Mouse (Mus musculus) ES-Bruce4 (cell line): ENCODE results near the gene Kmt2d.

Source experiments
- CTCF ChIP-seq: IDR thresholded peaks from one replicate; pipeline ENCODE4 v1.8.1; 2011; ENCODE audit warnings: low read depth, low read length
- POLR2A ChIP-seq: IDR thresholded peaks from one replicate; pipeline ENCODE4 v1.8.1; 2011; ENCODE audit warnings: low read length; ENCODE audit not compliant: insufficient read depth

DNA sequence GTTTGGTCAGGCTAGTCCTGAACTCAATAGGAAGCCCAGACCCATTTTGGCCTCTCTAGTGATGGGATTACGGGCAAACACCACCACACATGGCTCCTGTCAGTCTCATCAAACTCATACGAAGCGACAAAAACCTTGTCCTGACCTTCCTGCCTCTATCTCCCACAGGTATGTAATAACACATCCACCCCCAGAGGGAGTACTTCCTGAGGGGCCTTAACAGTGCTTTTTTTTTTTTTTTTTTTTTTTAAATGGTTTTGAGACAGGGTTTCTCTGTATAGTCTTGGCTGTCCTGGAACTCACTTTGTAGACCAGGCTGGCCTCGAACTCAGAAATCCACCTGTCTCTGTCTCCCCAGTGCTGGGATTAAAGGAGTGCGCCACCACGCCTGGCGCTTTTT lies 52.8 kb downstream of the Kmt2d start:
- TF ChIP-seq CTCF (no peak), POLR2A (no peak)
